Mouse (Mus musculus) intestine, embryonic 15.5 days (tissue): ENCODE measurements at regions not wholly inside any gene's neighbourhood (a gene's known extent, or its start where the extent isn't known, plus 50 kb on each side); places are given as distances from the start of the nearest gene placed in this dataset.

Source experiments
- ATAC-seq: fragments of 200-750 bp; cut with Nextera tagmentation; 2 replicates; pipeline ENCODE4 v1.8.0; 2017; ENCODE audit warnings: moderate TSS enrichment, moderate library complexity
- H3K27ac ChIP-seq: fragments of 300-500 bp; sonication (generic); 2 replicates; pipeline ENCODE4 v1.5.1; 2015; ENCODE audit warnings: mild to moderate bottlenecking, inconsistent platforms
- H3K27me3 ChIP-seq: fragments of 300-500 bp; sonication (generic); replicated peaks from 2 replicates; pipeline ENCODE4 v1.6.1; 2015; ENCODE audit warnings: inconsistent platforms
- H3K36me3 ChIP-seq: fragments of 300-500 bp; sonication (generic); 2 replicates; pipeline ENCODE4 v1.6.1; 2015; ENCODE audit warnings: inconsistent platforms
- H3K4me1 ChIP-seq: fragments of 300-500 bp; sonication (generic); replicated peaks from 2 replicates; pipeline ENCODE4 v1.6.1; 2015; ENCODE audit warnings: inconsistent platforms
- H3K4me2 ChIP-seq: fragments of 300-500 bp; sonication (generic); replicated peaks from 2 replicates; pipeline ENCODE4 v1.6.1; 2015; ENCODE audit warnings: mild to moderate bottlenecking, inconsistent platforms
- H3K4me3 ChIP-seq: fragments of 300-500 bp; sonication (generic); replicated peaks from 2 replicates; pipeline ENCODE4 v1.5.1; 2015; ENCODE audit warnings: inconsistent platforms
- H3K9ac ChIP-seq: fragments of 300-500 bp; sonication (generic); 2 replicates; pipeline ENCODE4 v1.6.1; 2015; ENCODE audit warnings: inconsistent platforms
- H3K9me3 ChIP-seq: fragments of 300-500 bp; sonication (generic); 2 replicates; pipeline ENCODE4 v1.6.1; 2016; ENCODE audit warnings: inconsistent platforms
- WGBS: fragments of 180-500 bp; shearing (Covaris S2); methylation state at CpG from one replicate; pipeline ENCODE4 v1.1.7; 2015; 5-methylcytosine and 5-hydroxymethylcytosine counted together

GRCm38 (mm10) chr6:94834551-94834950 is 134.6 kb upstream of the Lrig1 start:
- H3K9ac ChIP-seq: no peak overlapping the region
- no peak for ATAC-seq
- H3K27me3 ChIP-seq: no peaks in the 10 kb centered on the region
- H3K4me2 ChIP-seq: no peak overlapping the region
- H3K4me3 ChIP-seq: no peak overlapping the region
- H3K27ac ChIP-seq: no peak overlapping the region
- no peaks in the 10 kb centered on the region for H3K36me3 ChIP-seq
- H3K9me3 ChIP-seq: no peaks in the 10 kb centered on the region
- no peaks in the 10 kb centered on the region for H3K4me1 ChIP-seq
- 68% methylated on average over 1 of the region's 1 CpGs for WGBS

GRCm38 (mm10) chr6:94830801-94831200 is 130.8 kb upstream of the Lrig1 start:
- H3K4me1 ChIP-seq: no peaks in the 10 kb centered on the region
- H3K9me3 ChIP-seq: no peaks in the 10 kb centered on the region
- no peak overlapping the region for H3K9ac ChIP-seq
- H3K4me3 ChIP-seq: no peak overlapping the region
- no peak overlapping the region for H3K4me2 ChIP-seq
- 87% methylated on average over 8 of the region's 8 CpGs for WGBS
- no peak for ATAC-seq
- H3K27ac ChIP-seq: no peak overlapping the region
- H3K27me3 ChIP-seq: no peaks in the 10 kb centered on the region
- no peaks in the 10 kb centered on the region for H3K36me3 ChIP-seq

- Histone ChIP-seq H3K9ac (no peak overlapping the region), H3K4me3 (no peak overlapping the region), H3K27me3 (no peaks in the 10 kb centered on the region), H3K4me2 (no peak overlapping the region), H3K9me3 (no peaks in the 10 kb centered on the region), H3K4me1 (no peaks in the 10 kb centered on the region), H3K36me3 (no peaks in the 10 kb centered on the region), H3K27ac (no peak overlapping the region)
- ATAC-seq: no peak
- 84% methylated on average over 5 of the region's 5 CpGs for WGBS
Observed at GRCm38 (mm10) chr6:94829246-94829645, 129.3 kb upstream of the Lrig1 start.

- Histone ChIP-seq H3K9ac (no peak overlapping the region), H3K27ac (no peak overlapping the region), H3K4me1 (no peaks in the 10 kb centered on the region), H3K4me2 (no peak overlapping the region), H3K9me3 (no peaks in the 10 kb centered on the region), H3K36me3 (no peaks in the 10 kb centered on the region), H3K4me3 (no peak overlapping the region), H3K27me3 (no peaks in the 10 kb centered on the region)
- no peak for ATAC-seq
- 74% methylated on average over 2 of the region's 2 CpGs for WGBS
Observed at GRCm38 (mm10) chr6:94826656-94827055, 126.7 kb upstream of the Lrig1 start.

GRCm38 (mm10) chr6:94818220-94818619 is 118.3 kb upstream of the Lrig1 start:
- Histone ChIP-seq H3K4me2 (no peak overlapping the region), H3K4me3 (no peak overlapping the region), H3K9ac (no peak overlapping the region), H3K36me3 (no peaks in the 10 kb centered on the region), H3K4me1 (peaks cover 19% of the 10 kb centered on the region; the same call in 1 of the 2 replicates), H3K27ac (no peak overlapping the region), H3K27me3 (no peaks in the 10 kb centered on the region), H3K9me3 (no peaks in the 10 kb centered on the region)
- WGBS: 31% methylated on average over 6 of the region's 6 CpGs
- ATAC-seq: no peak; the same call in 1 of the 2 replicates

GRCm38 (mm10) chr6:94816161-94816560 is 116.2 kb upstream of the Lrig1 start:
- H3K4me1 ChIP-seq: peaks cover 22% of the 10 kb centered on the region; the same call in 1 of the 2 replicates

GRCm38 (mm10) chr6:94814711-94815110 is 114.8 kb upstream of the Lrig1 start:
- Histone ChIP-seq H3K36me3 (no peaks in the 10 kb centered on the region), H3K4me2 (no peak overlapping the region), H3K4me3 (no peak overlapping the region), H3K9me3 (no peaks in the 10 kb centered on the region), H3K27ac (no peak overlapping the region), H3K9ac (no peak overlapping the region), H3K27me3 (no peaks in the 10 kb centered on the region), H3K4me1 (peaks cover 22% of the 10 kb centered on the region; the same call in 1 of the 2 replicates)
- 26% methylated on average over 3 of the region's 3 CpGs for WGBS
- no peak for ATAC-seq

More at GRCm38 (mm10) chr6:94816161-94816560, 116.2 kb upstream of the Lrig1 start:
- no peak overlapping the region for H3K4me2 ChIP-seq
- 33% methylated on average over 5 of the region's 5 CpGs for WGBS
- H3K36me3 ChIP-seq: no peaks in the 10 kb centered on the region
- no peaks in the 10 kb centered on the region for H3K27me3 ChIP-seq
- ATAC-seq: no peak
- no peak overlapping the region for H3K27ac ChIP-seq
- no peak overlapping the region for H3K4me3 ChIP-seq
- no peaks in the 10 kb centered on the region for H3K9me3 ChIP-seq
- H3K9ac ChIP-seq: no peak overlapping the region

GRCm38 (mm10) chr6:94813481-94814148 is 113.7 kb upstream of the Lrig1 start:
- no peak overlapping the region for H3K9ac ChIP-seq
- no peaks in the 10 kb centered on the region for H3K27me3 ChIP-seq
- no peak overlapping the region for H3K27ac ChIP-seq
- peak; percentile 81 for ATAC-seq
- peaks cover 16% of the 10 kb centered on the region; the same call in 1 of the 2 replicates for H3K4me1 ChIP-seq
- H3K4me3 ChIP-seq: no peak overlapping the region
- no peaks in the 10 kb centered on the region for H3K9me3 ChIP-seq
- no peaks in the 10 kb centered on the region for H3K36me3 ChIP-seq
- WGBS: 50% methylated on average over 7 of the region's 7 CpGs
- no peak overlapping the region; the same call in 1 of the 2 replicates for H3K4me2 ChIP-seq

GRCm38 (mm10) chr6:94811846-94812245 is 111.9 kb upstream of the Lrig1 start:
- no peaks in the 10 kb centered on the region for H3K9me3 ChIP-seq
- no peaks in the 10 kb centered on the region for H3K27me3 ChIP-seq
- H3K9ac ChIP-seq: no peak overlapping the region
- 50% methylated on average over 4 of the region's 4 CpGs for WGBS
- H3K4me1 ChIP-seq: peaks cover 13% of the 10 kb centered on the region; the same call in 1 of the 2 replicates
- H3K27ac ChIP-seq: no peak overlapping the region
- H3K4me3 ChIP-seq: no peak overlapping the region
- H3K36me3 ChIP-seq: no peaks in the 10 kb centered on the region
- H3K4me2 ChIP-seq: no peak overlapping the region
- no peak for ATAC-seq

- Histone ChIP-seq H3K27ac (0 out of 2 replicates have a peak overlapping the region, but pooled peaks have one; percentile 33), H3K9me3 (no peaks in the 10 kb centered on the region), H3K4me3 (no peak overlapping the region), H3K4me1 (0 out of 2 replicates have a peak, but pooled peaks cover 2% of the 10 kb centered on the region), H3K27me3 (no peaks in the 10 kb centered on the region), H3K9ac (no peak overlapping the region), H3K36me3 (no peaks in the 10 kb centered on the region), H3K4me2 (no peak overlapping the region)
- ATAC-seq: no peak
- WGBS: 67% methylated on average over 6 of the region's 6 CpGs
Observed at GRCm38 (mm10) chr6:94807216-94807615, 107.3 kb upstream of the Lrig1 start.

GRCm38 (mm10) chr6:94806481-94807160 is 106.7 kb upstream of the Lrig1 start:
- no peak overlapping the region for H3K4me2 ChIP-seq
- H3K4me3 ChIP-seq: no peak overlapping the region
- 56% methylated on average over 12 of the region's 12 CpGs for WGBS
- H3K4me1 ChIP-seq: 0 out of 2 replicates have a peak, but pooled peaks cover 2% of the 10 kb centered on the region
- ATAC-seq: no peak
- H3K36me3 ChIP-seq: no peaks in the 10 kb centered on the region
- H3K27me3 ChIP-seq: no peaks in the 10 kb centered on the region
- 0 out of 2 replicates have a peak overlapping the region, but pooled peaks have one; percentile 33 for H3K27ac ChIP-seq
- H3K9ac ChIP-seq: no peak overlapping the region
- no peaks in the 10 kb centered on the region for H3K9me3 ChIP-seq

GRCm38 (mm10) chr6:94805685-94806084 is 105.7 kb upstream of the Lrig1 start:
- no peak overlapping the region for H3K4me2 ChIP-seq
- H3K4me3 ChIP-seq: no peak overlapping the region
- no peaks in the 10 kb centered on the region for H3K27me3 ChIP-seq
- no peaks in the 10 kb centered on the region for H3K36me3 ChIP-seq
- no peak overlapping the region for H3K27ac ChIP-seq
- H3K9me3 ChIP-seq: no peaks in the 10 kb centered on the region
- H3K4me1 ChIP-seq: 0 out of 2 replicates have a peak, but pooled peaks cover 2% of the 10 kb centered on the region
- WGBS: 25% methylated on average over 6 of the region's 6 CpGs
- H3K9ac ChIP-seq: no peak overlapping the region
- no peak for ATAC-seq
